Comparison of ENCODE assay signal across 10 mouse cellular contexts in genomic region chr1:132233566-132233965, GRCm38 (mm10). TPM values are rescaled to one million over a fixed set of nuclear protein-coding genes. Genes with fewer than 3 reads are reported as not detected.
DNase-seq lines count a peak whose midpoint lies in the region; ATAC-seq and TF ChIP-seq lines count a peak whose summit lies in the region.
"Had no signal": no experiment of that assay in that cellular context is flagged by ENCODE, and none has a peak within 500 bp of the region (broad histone marks: within the 10 kb centered on the region; RNA-seq: fewer than 3 reads in every experiment).

No protein-coding gene starts in this region.

- H3K4me2 ChIP-seq in midbrain, embryonic 16.5 days (ENCODE audit: low read length), result no peak overlapping the region
- H3K4me2 ChIP-seq in lung, embryonic 14.5 days, result no peak overlapping the region
- H3K4me2 ChIP-seq: neural tube, embryonic 13.5 days had no signal

- no peak overlapping the region for H3K4me3 ChIP-seq in midbrain, embryonic 10.5 days
- H3K4me3 ChIP-seq in midbrain, embryonic 16.5 days (ENCODE audit: low read depth, low read length), result no peak overlapping the region
- no peak overlapping the region for H3K4me3 ChIP-seq in lung, embryonic 14.5 days (ENCODE audit: low read depth, low read length)
- H3K4me3 ChIP-seq: neural tube, embryonic 13.5 days had no signal

- peak; percentile 57 to 84 for DNase-seq in cerebellum, postnatal 14 days
- peak; percentile 58 for DNase-seq in midbrain, embryonic 10.5 days (ENCODE audit: low spot score)
- DNase-seq in lung, embryonic 14.5 days, result peak; percentile 66
- no peak for DNase-seq in natural killer cell, adult 2 months (ENCODE audit: low spot score in 2 of 2)
- DNase-seq in right cerebral cortex, postnatal 25 days, result no peak

- TF ChIP-seq CTCF in lung, embryonic 14.5 days (IDR thresholded peaks at IDR 0.05; ENCODE audit: low read depth), result peak; percentile 48

- no peak overlapping the region for H3K9ac ChIP-seq in midbrain, embryonic 16.5 days (ENCODE audit: low read depth, low read length)
- H3K9ac ChIP-seq in lung, embryonic 14.5 days, result no peak overlapping the region
- H3K9ac ChIP-seq: neural tube, embryonic 13.5 days had no signal

- 21% methylated on average over 12 of the region's 12 CpGs for WGBS in midbrain, embryonic 10.5 days
- 23% methylated on average over 12 of the region's 12 CpGs for WGBS in midbrain, embryonic 16.5 days
- 17% methylated on average over 12 of the region's 12 CpGs for WGBS in lung, embryonic 14.5 days

- peaks cover 44% of the 10 kb centered on the region for H3K27me3 ChIP-seq in midbrain, embryonic 10.5 days (ENCODE audit: low read depth, poor library complexity, severe bottlenecking)
- no peaks in the 10 kb centered on the region for H3K27me3 ChIP-seq in midbrain, embryonic 16.5 days (ENCODE audit: control insufficient read depth, insufficient read depth, low read depth, low read length)
- H3K27me3 ChIP-seq in lung, embryonic 14.5 days (ENCODE audit: insufficient read depth, low read length), result 0 out of 2 replicates have a peak, but pooled peaks cover 6% of the 10 kb centered on the region

- H3K36me3 ChIP-seq in midbrain, embryonic 10.5 days, result no peaks in the 10 kb centered on the region
- H3K36me3 ChIP-seq in midbrain, embryonic 16.5 days (ENCODE audit: control insufficient read depth, insufficient read depth, low read length), result no peaks in the 10 kb centered on the region
- no peaks in the 10 kb centered on the region for H3K36me3 ChIP-seq in lung, embryonic 14.5 days (ENCODE audit: insufficient read depth)

- H3K4me1 ChIP-seq in midbrain, embryonic 10.5 days, result peaks cover 7% of the 10 kb centered on the region
- peaks cover 7% of the 10 kb centered on the region for H3K4me1 ChIP-seq in midbrain, embryonic 16.5 days (ENCODE audit: control insufficient read depth, insufficient read depth, low read length)
- no peaks in the 10 kb centered on the region for H3K4me1 ChIP-seq in lung, embryonic 14.5 days (ENCODE audit: insufficient read depth)

- no peak for ATAC-seq in cerebellum, adult (ENCODE audit: insufficient number of reproducible peaks, low FRiP score, low TSS enrichment)
- ATAC-seq in midbrain, embryonic 16.5 days, result no peak
- ATAC-seq in erythroid progenitor cell, adult 5-6 weeks (replicated peaks; ENCODE audit: low FRiP score, poor library complexity, severe bottlenecking), result 0 out of 2 replicates have a peak, but pooled peaks have one; percentile 52
- no peak for ATAC-seq in lung, embryonic 14.5 days (ENCODE audit: insufficient read depth)

- no peak overlapping the region for H3K27ac ChIP-seq in midbrain, embryonic 10.5 days (replicated peaks)
- H3K27ac ChIP-seq in midbrain, embryonic 16.5 days (ENCODE audit: low read length), result no peak overlapping the region
- H3K27ac ChIP-seq in lung, embryonic 14.5 days (ENCODE audit: low read depth), result no peak overlapping the region
- H3K27ac ChIP-seq: neural tube, embryonic 13.5 days had no signal

- H3K9me3 ChIP-seq in midbrain, embryonic 10.5 days (replicated peaks), result no peaks in the 10 kb centered on the region
- no peaks in the 10 kb centered on the region for H3K9me3 ChIP-seq in midbrain, embryonic 16.5 days (replicated peaks; ENCODE audit: control insufficient read depth, low read length, poor library complexity, severe bottlenecking)
- no peaks in the 10 kb centered on the region for H3K9me3 ChIP-seq in lung, embryonic 14.5 days (ENCODE audit: low read depth, low read length)
- H3K9me3 ChIP-seq: neural tube, embryonic 13.5 days had no signal

RNA-seq across cellular contexts. Expression of gene Gm10188, which starts 4.0 kb away (rescaled TPM):
- 0.23 and 0.46 TPM in 2 replicates for polyA plus RNA-seq in midbrain, embryonic 10.5 days (2016; fragmentation: Nextera tagmentation; extraction: Ambion mirVana)
- polyA plus RNA-seq in midbrain, embryonic 16.5 days (2015; fragmentation: Nextera tagmentation; extraction: Ambion mirVana), result 0.28 and 0.63 TPM in 2 replicates
- total RNA-seq in erythroid progenitor cell, adult 5-6 weeks (2015; ENCODE audit: low replicate concordance), result not detected in 2 replicates
- not detected in 2 replicates for total RNA-seq in erythroid progenitor cell, adult 5-6 weeks (2017; ENCODE audit: low replicate concordance)
- polyA plus RNA-seq in lung, embryonic 14.5 days (2014; fragmentation: Nextera tagmentation; extraction: Ambion mirVana), result not detected in 2 replicates
- polyA plus RNA-seq: heart, embryonic 14.5 days; neural tube, embryonic 13.5 days had no signal

RNA-seq across cellular contexts. Expression of gene AC124108.1, which starts 42.3 kb away (rescaled TPM):
- 2.3 and 4.0 TPM in 2 replicates for polyA plus RNA-seq in midbrain, embryonic 10.5 days (2016; fragmentation: Nextera tagmentation; extraction: Ambion mirVana)
- 2.8 and 4.0 TPM in 2 replicates for polyA plus RNA-seq in midbrain, embryonic 16.5 days (2015; fragmentation: Nextera tagmentation; extraction: Ambion mirVana)
- total RNA-seq in erythroid progenitor cell, adult 5-6 weeks (2015; ENCODE audit: low replicate concordance), result not detected in 2 replicates
- not detected in 2 replicates for total RNA-seq in erythroid progenitor cell, adult 5-6 weeks (2017; ENCODE audit: low replicate concordance)
- 0.78 and 1.0 TPM in 2 replicates for polyA plus RNA-seq in lung, embryonic 14.5 days (2014; fragmentation: Nextera tagmentation; extraction: Ambion mirVana)
- polyA plus RNA-seq: heart, embryonic 14.5 days had no signal

RNA-seq across cellular contexts. Expression of gene Lemd1, which starts 42.3 kb away (rescaled TPM):
- polyA plus RNA-seq in midbrain, embryonic 10.5 days (2016; fragmentation: Nextera tagmentation; extraction: Ambion mirVana), result 6.2 and 8.4 TPM in 2 replicates
- 16.2 and 18.0 TPM in 2 replicates for polyA plus RNA-seq in midbrain, embryonic 16.5 days (2015; fragmentation: Nextera tagmentation; extraction: Ambion mirVana)
- not detected in 2 replicates for total RNA-seq in erythroid progenitor cell, adult 5-6 weeks (2015; ENCODE audit: low replicate concordance)
- not detected in 2 replicates for total RNA-seq in erythroid progenitor cell, adult 5-6 weeks (2017; ENCODE audit: low replicate concordance)
- 1.9 and 3.1 TPM in 2 replicates for polyA plus RNA-seq in lung, embryonic 14.5 days (2014; fragmentation: Nextera tagmentation; extraction: Ambion mirVana)
- polyA plus RNA-seq: heart, embryonic 14.5 days had no signal

Comparison
In these comparisons a context has a peak if more than half of its experiments do, and no peak if none do; other contexts are left out.
1. DNase-seq: peak in cerebellum, postnatal 14 days (2 of 2), midbrain, embryonic 10.5 days (single experiment) and lung, embryonic 14.5 days (single experiment); none in natural killer cell, adult 2 months (0 of 2) and right cerebral cortex, postnatal 25 days (single experiment).